Mouse (Mus musculus) adrenal gland, adult 18-20 months (tissue): ENCODE results near the gene A730015C16Rik. TPM values are rescaled to one million over a fixed set of nuclear protein-coding genes. Genes with fewer than 3 reads are reported as not detected.

Experiments used
- DNase-seq, 2 experiments: peaks; one replicate each; pipeline ENCODE4 v3.0.0; 2021 to 2022; ENCODE audit warnings: low spot score in 2 of 2
- total RNA-seq, 2 experiments: library from RNA; stranded (reverse); gene quantifications; 1 replicate in 1 of 2; 2 replicates in 1 of 2; pipeline ENCODE4 v1.2.3; 2021

A730015C16Rik gene
- total RNA-seq, 2 experiments from 2014 or later, result not detected

- peak; percentile 83 to 85 for DNase-seq
Measured at GRCm38 (mm10) chr4:108832916-108833827, 15.2 kb downstream of the A730015C16Rik start, which contains the start of gene Btf3l4. Gene Btf3l4, minus strand, starts transcription at chr4:108833614.

- no peak for DNase-seq
Measured at GRCm38 (mm10) chr4:108830698-108831097, 17.7 kb downstream of the A730015C16Rik start.

DNA sequence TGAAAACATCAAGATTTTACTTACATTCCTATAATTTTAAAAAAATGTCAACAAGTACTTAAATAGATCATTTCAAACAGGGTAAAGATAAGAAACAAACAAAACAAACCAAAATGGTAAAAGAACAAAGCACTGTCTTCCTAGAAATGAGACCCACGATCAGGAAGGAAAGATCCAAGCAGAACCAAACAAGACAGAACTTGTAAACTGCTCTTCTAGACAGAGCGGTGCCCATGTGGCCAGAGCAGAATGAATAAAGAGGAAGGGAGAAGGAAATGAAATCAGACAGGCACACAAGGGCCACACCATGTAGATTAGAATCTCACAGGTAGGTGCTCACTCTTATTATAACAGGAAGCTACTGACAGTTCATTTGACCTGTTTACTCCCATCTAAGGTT lies 21.8 kb downstream of the A730015C16Rik start:
- DNase-seq, result no peak

DNA sequence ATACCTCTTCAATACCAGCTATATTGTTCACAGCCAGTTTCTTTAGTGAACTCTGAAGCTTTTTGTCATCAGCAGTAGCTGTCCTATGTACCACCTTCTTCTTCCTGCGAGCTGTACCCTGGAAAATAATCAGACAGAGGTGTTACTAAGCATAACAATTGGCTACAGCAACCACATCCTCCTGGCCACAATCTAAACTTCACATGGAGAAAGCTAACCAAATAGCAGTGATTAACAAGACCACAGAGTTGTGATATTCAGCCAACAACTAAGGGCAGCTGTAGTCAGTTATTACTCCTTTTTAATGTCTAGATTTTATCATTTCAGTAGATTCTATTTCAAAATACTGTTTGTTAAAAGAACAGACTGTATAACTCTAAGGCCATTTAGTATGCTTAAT lies 22.3 kb downstream of the A730015C16Rik start:
- no peak for DNase-seq

DNA sequence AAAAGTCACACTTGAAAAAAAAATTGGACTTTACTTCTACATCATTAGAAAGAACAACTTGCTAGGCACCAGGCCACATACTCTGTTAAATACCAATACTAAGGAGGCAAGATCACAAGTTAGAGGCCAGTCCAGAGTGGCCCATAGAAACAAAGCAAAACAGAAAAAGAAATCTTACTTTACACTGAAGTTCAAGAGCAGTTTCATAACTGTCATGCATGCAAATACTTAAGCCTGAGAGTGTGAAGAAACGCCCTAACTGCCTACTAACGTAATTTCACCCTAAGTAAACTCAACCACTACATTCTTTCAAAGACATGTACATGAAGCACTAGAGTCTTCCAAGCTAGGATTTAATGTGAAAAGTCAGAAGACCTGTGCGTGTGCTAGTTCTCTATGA lies 22.7 kb downstream of the A730015C16Rik start:
- DNase-seq, result no peak

DNA sequence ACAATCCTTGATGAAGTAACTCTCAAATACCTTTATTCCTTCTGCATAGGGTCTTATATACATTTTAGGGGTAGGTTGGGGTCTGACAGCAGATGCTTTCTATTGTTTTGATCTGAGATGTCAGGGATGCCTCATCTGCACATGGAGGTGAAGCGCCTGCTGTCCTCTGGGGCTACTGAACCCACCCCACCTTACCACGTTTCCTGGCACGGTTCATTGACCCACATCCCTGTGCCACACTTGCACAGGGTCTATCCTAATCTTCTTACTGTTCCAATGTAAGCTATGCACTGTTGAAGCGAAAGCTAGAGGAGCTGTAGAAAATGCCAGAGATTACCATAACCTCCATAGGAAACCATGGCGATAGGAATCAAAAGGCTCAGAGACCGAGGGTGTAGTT lies 36.9 kb downstream of the A730015C16Rik start:
- DNase-seq, result no peak

GRCm38 (mm10) chr4:108811142-108811541 lies 37.3 kb downstream of the A730015C16Rik start:
- DNase-seq, result no peak

DNA sequence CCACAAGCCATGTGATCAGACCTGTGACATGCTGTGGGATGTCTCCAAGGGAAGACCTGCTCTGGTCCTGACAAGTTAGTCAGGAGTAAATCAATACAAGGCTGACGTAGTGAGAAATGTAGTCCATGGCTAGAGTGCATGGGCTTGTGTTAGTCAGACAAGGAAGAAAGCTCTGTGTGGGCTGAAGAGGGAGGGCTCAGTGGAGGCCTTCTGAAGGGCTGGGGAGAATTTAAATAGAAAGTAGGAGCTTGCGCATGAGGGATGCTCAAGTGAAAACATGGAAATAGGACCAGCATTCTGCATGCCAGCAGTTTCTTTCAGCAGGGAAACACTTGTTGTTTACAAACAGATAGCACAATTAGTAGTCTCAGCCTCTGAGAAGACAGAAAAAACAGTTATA lies 44.9 kb downstream of the A730015C16Rik start:
- no peak for DNase-seq

GRCm38 (mm10) chr4:108798083-108798830 lies 50.2 kb downstream of the A730015C16Rik start:
- peak; percentile 70 to 78 for DNase-seq

Other genes with a start within 250 kb of the A730015C16Rik start
- 10 to 100 TPM; 33.4 to 44.0 TPM for gene Cc2d1b, start 228.7 kb downstream of the A730015C16Rik start, total RNA-seq
- 1 to 10 TPM in 1 of 2 experiments, under 1 TPM in 1; 0.38 to 1.2 TPM for gene 3110021N24Rik, start 129.0 kb downstream of the A730015C16Rik start, total RNA-seq
- gene Zfyve9, start 67.8 kb downstream of the A730015C16Rik start, total RNA-seq, result 10 to 100 TPM; 22.3 to 26.9 TPM
- 100 to 1,000 TPM; 115 to 126 TPM for gene Btf3l4, start 15.0 kb downstream of the A730015C16Rik start, total RNA-seq
- gene Txndc12, start 14.0 kb downstream of the A730015C16Rik start, total RNA-seq, result 10 to 100 TPM; 66.4 to 68.5 TPM
- 10 to 100 TPM; 30.2 to 33.4 TPM for gene Kti12, start 834 bp downstream of the A730015C16Rik start, total RNA-seq
- 10 to 100 TPM; 35.7 to 43.5 TPM for gene Rab3b, start 30.4 kb upstream of the A730015C16Rik start, total RNA-seq
- gene Nrd1, start 152.0 kb upstream of the A730015C16Rik start, total RNA-seq, result 100 to 1,000 TPM; 109 to 123 TPM